Mouse (Mus musculus): ENCODE results near the gene Dusp16. TPM values are rescaled to one million over a fixed set of nuclear protein-coding genes. Genes with fewer than 3 reads are reported as not detected.
A peak's percentile ranks its signal among the peaks of the same experiment; 100 is the strongest.

The Dusp16 gene
- polyA plus RNA-seq, 1 experiment from 2014 or later: 12.0 TPM

- TF ChIP-seq CTCF (IDR thresholded peaks at IDR 0.05): no peak
- no peak for TF ChIP-seq EP300 (IDR thresholded peaks at IDR 0.05)
These were observed 95.9 kb downstream of the Dusp16 start for GRCm38 (mm10) chr6:134696554-134696953.

GRCm38 (mm10) chr6:134696146-134696545 is 96.3 kb downstream of the Dusp16 start:
- Histone ChIP-seq H3K27me3 (replicated peaks; ENCODE audit: insufficient read depth, low read length) (no peaks in the 10 kb centered on the region), H3K9me3 (ENCODE audit: low read length) (no peaks in the 10 kb centered on the region), H3K36me3 (ENCODE audit: insufficient read depth, low read length) (no peaks in the 10 kb centered on the region), H3K27ac (ENCODE audit: low read length) (no peak overlapping the region), H3K4me2 (replicated peaks; ENCODE audit: low read depth, low read length) (no peak overlapping the region), H3K4me1 (ENCODE audit: insufficient read depth, low read depth, low read length) (peaks cover 5% of the 10 kb centered on the region; the same call in 1 of the 2 replicates), H3K4me3 (ENCODE audit: low read depth, low read length) (no peak overlapping the region), H3K9ac (replicated peaks; ENCODE audit: low read depth) (no peak overlapping the region)
- WGBS: 69% methylated on average over 4 of the region's 4 CpGs
- DNase-seq (ENCODE audit: low spot score): no peak
- no peak for ATAC-seq
- TF ChIP-seq EP300 (IDR thresholded peaks at IDR 0.05) (no peak), CTCF (IDR thresholded peaks at IDR 0.05) (no peak)

More at GRCm38 (mm10) chr6:134696554-134696953, 95.9 kb downstream of the Dusp16 start:
- no peak for DNase-seq (ENCODE audit: low spot score)
- H3K4me2 ChIP-seq (replicated peaks; ENCODE audit: low read depth, low read length): no peak overlapping the region
- H3K4me3 ChIP-seq (ENCODE audit: low read depth, low read length): no peak overlapping the region
- H3K9me3 ChIP-seq (ENCODE audit: low read length): no peaks in the 10 kb centered on the region
- no peak overlapping the region for H3K27ac ChIP-seq (ENCODE audit: low read length)
- no peak overlapping the region for H3K9ac ChIP-seq (replicated peaks; ENCODE audit: low read depth)
- H3K4me1 ChIP-seq (ENCODE audit: insufficient read depth, low read depth, low read length): peaks cover 5% of the 10 kb centered on the region; the same call in 1 of the 2 replicates
- H3K27me3 ChIP-seq (replicated peaks; ENCODE audit: insufficient read depth, low read length): no peaks in the 10 kb centered on the region
- ATAC-seq: no peak
- H3K36me3 ChIP-seq (ENCODE audit: insufficient read depth, low read length): no peaks in the 10 kb centered on the region
- WGBS: 72% methylated on average over 2 of the region's 2 CpGs

GRCm38 (mm10) chr6:134695625-134696024 is 96.8 kb downstream of the Dusp16 start:
- Histone ChIP-seq H3K4me3 (ENCODE audit: low read depth, low read length) (no peak overlapping the region), H3K27me3 (replicated peaks; ENCODE audit: insufficient read depth, low read length) (no peaks in the 10 kb centered on the region), H3K27ac (ENCODE audit: low read length) (no peak overlapping the region), H3K4me1 (ENCODE audit: insufficient read depth, low read depth, low read length) (peaks cover 5% of the 10 kb centered on the region; the same call in 1 of the 2 replicates), H3K4me2 (replicated peaks; ENCODE audit: low read depth, low read length) (no peak overlapping the region), H3K9ac (replicated peaks; ENCODE audit: low read depth) (no peak overlapping the region), H3K9me3 (ENCODE audit: low read length) (no peaks in the 10 kb centered on the region), H3K36me3 (ENCODE audit: insufficient read depth, low read length) (no peaks in the 10 kb centered on the region)
- TF ChIP-seq EP300 (IDR thresholded peaks at IDR 0.05): no peak
- TF ChIP-seq CTCF (IDR thresholded peaks at IDR 0.05): no peak
- peak; percentile 24 for DNase-seq (ENCODE audit: low spot score)
- ATAC-seq: peak; percentile 64
- WGBS: 56% methylated on average over 3 of the region's 3 CpGs

GRCm38 (mm10) chr6:134694988-134695387 is 97.4 kb downstream of the Dusp16 start:
- TF ChIP-seq CTCF (IDR thresholded peaks at IDR 0.05): no peak
- TF ChIP-seq EP300 (IDR thresholded peaks at IDR 0.05): no peak
- ATAC-seq (no peak), DNase-seq (ENCODE audit: low spot score) (no peak)
- WGBS: 94% methylated on average over 3 of the region's 3 CpGs
- no peak overlapping the region for H3K27ac ChIP-seq (ENCODE audit: low read length)
- H3K4me2 ChIP-seq (replicated peaks; ENCODE audit: low read depth, low read length): no peak overlapping the region
- H3K27me3 ChIP-seq (replicated peaks; ENCODE audit: insufficient read depth, low read length): no peaks in the 10 kb centered on the region
- H3K4me1 ChIP-seq (ENCODE audit: insufficient read depth, low read depth, low read length): peaks cover 1% of the 10 kb centered on the region; the same call in 1 of the 2 replicates
- H3K4me3 ChIP-seq (ENCODE audit: low read depth, low read length): no peak overlapping the region
- H3K9me3 ChIP-seq (ENCODE audit: low read length): no peaks in the 10 kb centered on the region
- H3K9ac ChIP-seq (replicated peaks; ENCODE audit: low read depth): no peak overlapping the region
- H3K36me3 ChIP-seq (ENCODE audit: insufficient read depth, low read length): no peaks in the 10 kb centered on the region

GRCm38 (mm10) chr6:134694498-134694897 is 97.9 kb downstream of the Dusp16 start:
- 88% methylated on average over 6 of the region's 6 CpGs for WGBS
- no peak for TF ChIP-seq CTCF (IDR thresholded peaks at IDR 0.05)
- no peak for TF ChIP-seq EP300 (IDR thresholded peaks at IDR 0.05)
- Histone ChIP-seq H3K36me3 (ENCODE audit: insufficient read depth, low read length) (no peaks in the 10 kb centered on the region), H3K4me2 (replicated peaks; ENCODE audit: low read depth, low read length) (no peak overlapping the region), H3K27ac (ENCODE audit: low read length) (no peak overlapping the region), H3K9me3 (ENCODE audit: low read length) (no peaks in the 10 kb centered on the region), H3K27me3 (replicated peaks; ENCODE audit: insufficient read depth, low read length) (no peaks in the 10 kb centered on the region), H3K4me3 (ENCODE audit: low read depth, low read length) (no peak overlapping the region), H3K4me1 (ENCODE audit: insufficient read depth, low read depth, low read length) (no peaks in the 10 kb centered on the region), H3K9ac (replicated peaks; ENCODE audit: low read depth) (no peak overlapping the region)
- no peak for DNase-seq (ENCODE audit: low spot score)
- no peak for ATAC-seq

GRCm38 (mm10) chr6:134685515-134685914 is 106.9 kb downstream of the Dusp16 start:
- H3K36me3 ChIP-seq (ENCODE audit: insufficient read depth, low read length): no peaks in the 10 kb centered on the region
- H3K4me2 ChIP-seq (replicated peaks; ENCODE audit: low read depth, low read length): no peak overlapping the region
- DNase-seq (ENCODE audit: low spot score): no peak
- TF ChIP-seq EP300 (IDR thresholded peaks at IDR 0.05) (no peak), CTCF (IDR thresholded peaks at IDR 0.05) (no peak)
- no peak for ATAC-seq
- no peak overlapping the region for H3K9ac ChIP-seq (replicated peaks; ENCODE audit: low read depth)
- H3K27ac ChIP-seq (ENCODE audit: low read length): no peak overlapping the region
- H3K27me3 ChIP-seq (replicated peaks; ENCODE audit: insufficient read depth, low read length): no peaks in the 10 kb centered on the region
- H3K4me3 ChIP-seq (ENCODE audit: low read depth, low read length): no peak overlapping the region
- H3K4me1 ChIP-seq (ENCODE audit: insufficient read depth, low read depth, low read length): no peaks in the 10 kb centered on the region
- H3K9me3 ChIP-seq (ENCODE audit: low read length): no peaks in the 10 kb centered on the region
- 91% methylated on average over 6 of the region's 6 CpGs for WGBS

GRCm38 (mm10) chr6:134685040-134685439 is 107.4 kb downstream of the Dusp16 start:
- Histone ChIP-seq H3K9ac (replicated peaks; ENCODE audit: low read depth) (no peak overlapping the region), H3K4me2 (replicated peaks; ENCODE audit: low read depth, low read length) (no peak overlapping the region), H3K4me3 (ENCODE audit: low read depth, low read length) (no peak overlapping the region), H3K27me3 (replicated peaks; ENCODE audit: insufficient read depth, low read length) (no peaks in the 10 kb centered on the region), H3K4me1 (ENCODE audit: insufficient read depth, low read depth, low read length) (no peaks in the 10 kb centered on the region), H3K36me3 (ENCODE audit: insufficient read depth, low read length) (no peaks in the 10 kb centered on the region), H3K9me3 (ENCODE audit: low read length) (no peaks in the 10 kb centered on the region), H3K27ac (ENCODE audit: low read length) (no peak overlapping the region)
- ATAC-seq (no peak), DNase-seq (ENCODE audit: low spot score) (no peak)
- TF ChIP-seq CTCF (IDR thresholded peaks at IDR 0.05) (no peak), EP300 (IDR thresholded peaks at IDR 0.05) (no peak)
- WGBS: 62% methylated on average over 2 of the region's 2 CpGs
